Mouse (Mus musculus): ENCODE measurements around the gene Nus1. TPM values are rescaled to one million over a fixed set of nuclear protein-coding genes. Genes with fewer than 3 reads are reported as not detected.

Nus1 gene
- total RNA-seq, 1 experiment from 2014 or later = 18.9 TPM

GRCm38 (mm10) chr10:52407526-52407925 is 9.8 kb upstream of the Nus1 start:
- no peak for ATAC-seq (ENCODE audit: extremely low read depth, insufficient number of reproducible peaks, low FRiP score, poor library complexity, severe bottlenecking)

GRCm38 (mm10) chr10:52415020-52415419 is 2.3 kb upstream of the Nus1 start:
- ATAC-seq (ENCODE audit: extremely low read depth, insufficient number of reproducible peaks, low FRiP score, poor library complexity, severe bottlenecking) = no peak

- no peak for ATAC-seq (ENCODE audit: extremely low read depth, insufficient number of reproducible peaks, low FRiP score, poor library complexity, severe bottlenecking)
Measured at GRCm38 (mm10) chr10:52416458-52416857, 889 bp upstream of the Nus1 start.

GRCm38 (mm10) chr10:52417998-52418860 is 882 bp downstream of the Nus1 start:
- peak; percentile 25; the same call in 1 of the 2 replicates for ATAC-seq (ENCODE audit: extremely low read depth, insufficient number of reproducible peaks, low FRiP score, poor library complexity, severe bottlenecking)

GRCm38 (mm10) chr10:52418931-52419330 is 1.6 kb downstream of the Nus1 start:
- no peak for ATAC-seq (ENCODE audit: extremely low read depth, insufficient number of reproducible peaks, low FRiP score, poor library complexity, severe bottlenecking)

GRCm38 (mm10) chr10:52419402-52419801 is 2.1 kb downstream of the Nus1 start:
- ATAC-seq (ENCODE audit: extremely low read depth, insufficient number of reproducible peaks, low FRiP score, poor library complexity, severe bottlenecking) = no peak

- no peak for ATAC-seq (ENCODE audit: extremely low read depth, insufficient number of reproducible peaks, low FRiP score, poor library complexity, severe bottlenecking)
Measured at GRCm38 (mm10) chr10:52420526-52420925, 3.2 kb downstream of the Nus1 start.

- no peak for ATAC-seq (ENCODE audit: extremely low read depth, insufficient number of reproducible peaks, low FRiP score, poor library complexity, severe bottlenecking)
Measured at GRCm38 (mm10) chr10:52421716-52422115, 4.4 kb downstream of the Nus1 start.

- ATAC-seq (ENCODE audit: extremely low read depth, insufficient number of reproducible peaks, low FRiP score, poor library complexity, severe bottlenecking) = peak; percentile 54; the same call in 1 of the 2 replicates
Measured at GRCm38 (mm10) chr10:52423097-52423496, 5.8 kb downstream of the Nus1 start.

- no peak for ATAC-seq (ENCODE audit: extremely low read depth, insufficient number of reproducible peaks, low FRiP score, poor library complexity, severe bottlenecking)
Measured at GRCm38 (mm10) chr10:52426314-52426980, 9.1 kb downstream of the Nus1 start.

- ATAC-seq (ENCODE audit: extremely low read depth, insufficient number of reproducible peaks, low FRiP score, poor library complexity, severe bottlenecking) = no peak
Measured at GRCm38 (mm10) chr10:52427634-52428415, 10.5 kb downstream of the Nus1 start.

- no peak for ATAC-seq (ENCODE audit: extremely low read depth, insufficient number of reproducible peaks, low FRiP score, poor library complexity, severe bottlenecking)
Measured at GRCm38 (mm10) chr10:52430953-52431352, 13.6 kb downstream of the Nus1 start.

- ATAC-seq (ENCODE audit: extremely low read depth, insufficient number of reproducible peaks, low FRiP score, poor library complexity, severe bottlenecking) = no peak
Measured at GRCm38 (mm10) chr10:52434836-52435235, 17.5 kb downstream of the Nus1 start.

- no peak for ATAC-seq (ENCODE audit: extremely low read depth, insufficient number of reproducible peaks, low FRiP score, poor library complexity, severe bottlenecking)
Measured at GRCm38 (mm10) chr10:52460614-52461013, 43.3 kb downstream of the Nus1 start.

GRCm38 (mm10) chr10:52463941-52464739 is 46.8 kb downstream of the Nus1 start:
- ATAC-seq (ENCODE audit: extremely low read depth, insufficient number of reproducible peaks, low FRiP score, poor library complexity, severe bottlenecking) = no peak

- ATAC-seq (ENCODE audit: extremely low read depth, insufficient number of reproducible peaks, low FRiP score, poor library complexity, severe bottlenecking) = no peak
Measured at GRCm38 (mm10) chr10:52471520-52471919, 54.2 kb downstream of the Nus1 start.

Data from neutrophil, adult 5-6 weeks (primary cell).